Mouse (Mus musculus) thymus, postnatal 36 days (tissue): ENCODE measurements at regions not wholly inside any gene's neighbourhood (a gene's known extent, or its start where the extent isn't known, plus 50 kb on each side); places are given as distances from the start of the nearest gene placed in this dataset.
A peak's percentile ranks its signal among the peaks of the same experiment; 100 is the strongest.

ENCODE experiments used
- DNase-seq, 2 experiments: peaks; one replicate each; pipeline ENCODE4 v3.0.0; 2022; ENCODE audit warnings: mixed read lengths in 2 of 2

GRCm38 (mm10) chr13:97705926-97706325 lies 54.5 kb downstream of the Gm10260 start:
- no peak for DNase-seq

- no peak for DNase-seq
Measured at GRCm38 (mm10) chr13:97704541-97704940, 55.9 kb downstream of the Gm10260 start.

- no peak for DNase-seq
Measured at GRCm38 (mm10) chr13:97698967-97699366, 61.5 kb downstream of the Gm10260 start.

- no peak for DNase-seq
Measured at GRCm38 (mm10) chr13:97698317-97698716, 62.1 kb downstream of the Gm10260 start.

GRCm38 (mm10) chr13:97697262-97697661 lies 63.2 kb downstream of the Gm10260 start:
- DNase-seq: no peak

GRCm38 (mm10) chr13:97695022-97695421 lies 65.4 kb downstream of the Gm10260 start:
- no peak for DNase-seq

GRCm38 (mm10) chr13:97694356-97694990 lies 66.0 kb downstream of the Gm10260 start:
- no peak for DNase-seq

GRCm38 (mm10) chr13:97688310-97688886 lies 72.0 kb downstream of the Gm10260 start:
- no peak for DNase-seq

- no peak for DNase-seq
Measured at GRCm38 (mm10) chr13:97683836-97684235, 76.6 kb downstream of the Gm10260 start.

- DNase-seq: peak; percentile 32 to 46
Measured at GRCm38 (mm10) chr13:97681228-97681987, 79.0 kb downstream of the Gm10260 start.

GRCm38 (mm10) chr13:97680283-97680896 lies 80.0 kb downstream of the Gm10260 start:
- no peak for DNase-seq

- DNase-seq: no peak
Measured at GRCm38 (mm10) chr13:97678991-97679390, 81.4 kb downstream of the Gm10260 start.

- DNase-seq: no peak
Measured at GRCm38 (mm10) chr13:97676536-97677048, 83.8 kb downstream of the Gm10260 start.

GRCm38 (mm10) chr13:97673107-97673506 lies 87.3 kb downstream of the Gm10260 start:
- DNase-seq: no peak

- peak; percentile 22 to 33 for DNase-seq
Measured at GRCm38 (mm10) chr13:97672038-97672675, 88.3 kb downstream of the Gm10260 start.

GRCm38 (mm10) chr13:97669366-97669765 lies 91.1 kb downstream of the Gm10260 start:
- DNase-seq: no peak

GRCm38 (mm10) chr13:97668910-97669309 lies 91.5 kb downstream of the Gm10260 start:
- DNase-seq: no peak

- no peak for DNase-seq
Measured at GRCm38 (mm10) chr13:97667313-97667712, 93.1 kb downstream of the Gm10260 start.

- DNase-seq: no peak
Measured at GRCm38 (mm10) chr13:97666761-97667160, 93.7 kb downstream of the Gm10260 start.

- no peak for DNase-seq
Measured at GRCm38 (mm10) chr13:97665226-97665625, 95.2 kb downstream of the Gm10260 start.

- no peak for DNase-seq
Measured at GRCm38 (mm10) chr13:97662741-97663140, 97.7 kb downstream of the Gm10260 start.

GRCm38 (mm10) chr13:97656618-97657017 lies 103.8 kb downstream of the Gm10260 start:
- no peak for DNase-seq

GRCm38 (mm10) chr13:97652279-97652678 lies 108.2 kb downstream of the Gm10260 start:
- DNase-seq: no peak
